Mouse (Mus musculus) T-helper 2 cell (primary cell): ENCODE results near the gene Rnls.

Source experiments
- in situ Hi-C: fragments of 300-600 bp; cut with MboI, MseI; formaldehyde crosslinking; loops from one replicate; pipeline ENCODE4 v1.15.1; 2025; ENCODE audit warnings: high pct_unique_total_duplicates

Rnls gene

GRCm38 (mm10) chr19:33264224-33264993 lies 127.7 kb downstream of the Rnls start:
- in situ Hi-C loops, result no loop called here

- in situ Hi-C loops, result no loop called here
These were observed 129.7 kb downstream of the Rnls start for GRCm38 (mm10) chr19:33262421-33262820.

DNA sequence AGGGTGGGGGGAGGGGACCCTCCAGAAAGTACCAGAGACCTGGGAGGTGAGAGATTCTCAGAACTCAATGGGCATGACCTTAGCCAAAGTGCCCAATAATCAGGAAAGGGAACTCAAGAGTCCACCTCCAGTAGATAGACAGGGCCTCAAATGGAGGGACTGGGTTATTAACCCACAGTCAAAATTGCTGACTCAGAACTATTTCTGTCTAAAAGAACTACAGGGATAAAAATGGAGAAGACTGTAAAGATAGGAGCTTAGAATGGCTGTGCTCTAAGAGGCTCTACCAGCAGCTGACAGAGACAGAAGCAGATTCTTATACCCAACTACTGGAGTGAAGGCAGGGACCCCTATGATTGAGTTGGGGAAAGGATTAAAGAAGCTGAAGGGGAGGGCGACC lies 132.9 kb downstream of the Rnls start:
- in situ Hi-C loops, result no loop called here

DNA sequence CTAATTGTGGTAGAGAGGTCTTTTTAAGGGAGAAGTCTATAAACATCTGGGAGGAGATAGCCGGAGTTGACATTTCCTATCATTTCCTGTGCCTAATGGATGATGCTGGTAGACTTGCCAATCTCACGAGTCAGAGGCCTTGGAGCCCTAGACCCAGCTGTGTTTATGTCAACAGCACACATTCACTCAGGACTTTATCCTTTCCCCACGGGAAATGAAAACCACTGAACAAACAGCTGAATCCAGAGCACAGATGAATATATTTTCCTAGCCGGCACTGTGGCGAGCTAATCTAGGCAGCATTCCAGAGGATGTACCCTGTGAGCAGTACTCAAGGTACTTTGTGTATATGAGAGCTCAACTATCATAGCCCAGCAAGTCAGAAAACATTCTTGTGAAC lies 138.2 kb downstream of the Rnls start:
- in situ Hi-C loops, result no loop called here

DNA sequence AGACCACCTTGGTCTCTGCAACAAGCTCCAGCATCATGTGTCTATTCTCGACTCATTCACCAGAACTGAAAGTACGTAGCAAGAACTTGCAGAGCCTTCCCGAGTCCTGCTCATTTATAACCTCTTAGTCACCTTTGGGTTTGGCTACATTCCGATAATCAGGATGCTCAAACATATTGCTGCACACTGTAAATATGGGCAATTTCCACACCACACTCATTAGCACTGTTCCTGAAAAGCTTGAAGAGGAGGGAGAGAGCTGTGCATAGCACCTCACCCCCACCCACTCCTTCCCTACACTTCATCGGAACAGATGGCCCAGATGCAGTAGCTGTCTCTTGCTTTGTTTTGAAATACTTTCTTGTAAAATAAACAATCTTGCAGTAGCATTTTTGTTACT lies 139.9 kb downstream of the Rnls start:
- in situ Hi-C loops, result no loop called here

- in situ Hi-C loops, result no loop called here
These were observed 147.9 kb downstream of the Rnls start for GRCm38 (mm10) chr19:33244196-33244595.

DNA sequence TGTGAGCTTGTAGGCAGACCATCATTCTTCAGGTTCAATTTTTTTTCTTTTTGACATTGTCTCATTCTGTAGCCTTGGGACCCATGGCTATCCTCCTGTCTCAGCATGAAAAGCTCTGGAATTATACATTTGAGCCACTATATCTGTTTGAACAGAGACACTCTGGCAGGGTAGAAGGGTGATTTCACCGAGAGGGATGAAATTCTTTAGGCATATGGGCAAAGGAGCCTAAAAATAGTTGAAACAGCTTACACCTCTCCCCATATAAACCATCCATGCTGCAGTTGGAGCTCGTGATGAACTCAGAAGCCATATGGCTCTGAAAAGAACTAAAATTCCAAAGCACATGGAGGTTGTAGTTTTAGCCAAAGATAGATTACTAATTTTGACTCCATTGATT lies 151.7 kb downstream of the Rnls start:
- in situ Hi-C loops, result no loop called here

DNA sequence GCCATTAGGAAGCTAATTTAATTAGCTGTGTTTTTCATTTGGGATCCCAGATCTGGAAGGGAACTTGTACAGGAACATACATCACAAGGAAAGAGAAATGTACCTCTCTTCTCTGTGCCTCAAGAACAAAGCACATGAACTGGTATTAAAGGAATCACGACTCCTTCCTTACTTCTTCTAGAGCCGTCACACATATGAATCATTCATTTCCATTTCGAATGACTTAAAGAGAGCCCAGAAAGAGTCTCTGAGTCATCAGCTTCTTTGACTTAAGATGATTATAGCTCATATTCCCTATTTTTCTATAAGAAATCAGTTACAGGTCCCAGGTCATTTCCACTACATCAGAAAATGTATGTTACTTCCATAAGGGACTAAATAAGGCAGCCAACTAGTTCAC lies 159.2 kb downstream of the Rnls start:
- in situ Hi-C loops, result no loop called here

DNA sequence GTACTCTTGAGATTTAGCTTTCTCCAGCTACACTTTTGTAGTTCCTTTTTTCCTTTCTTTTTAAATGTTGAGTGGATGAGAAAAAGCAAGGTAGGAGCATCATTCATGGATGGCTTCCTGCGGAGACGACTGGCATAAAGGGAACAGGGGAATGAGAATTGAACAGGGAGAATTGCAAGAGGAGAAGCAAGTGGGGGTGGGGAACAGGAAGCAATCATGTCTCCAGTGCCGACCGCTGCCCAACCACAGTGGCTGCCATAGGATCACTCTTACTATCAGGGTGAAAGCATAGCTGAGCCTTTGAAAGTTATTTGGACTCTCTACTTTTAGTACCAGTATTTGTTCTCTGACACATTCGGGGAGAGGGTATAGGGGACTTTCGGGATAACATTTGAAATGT lies 160.8 kb downstream of the Rnls start:
- in situ Hi-C loops, result no loop called here

DNA sequence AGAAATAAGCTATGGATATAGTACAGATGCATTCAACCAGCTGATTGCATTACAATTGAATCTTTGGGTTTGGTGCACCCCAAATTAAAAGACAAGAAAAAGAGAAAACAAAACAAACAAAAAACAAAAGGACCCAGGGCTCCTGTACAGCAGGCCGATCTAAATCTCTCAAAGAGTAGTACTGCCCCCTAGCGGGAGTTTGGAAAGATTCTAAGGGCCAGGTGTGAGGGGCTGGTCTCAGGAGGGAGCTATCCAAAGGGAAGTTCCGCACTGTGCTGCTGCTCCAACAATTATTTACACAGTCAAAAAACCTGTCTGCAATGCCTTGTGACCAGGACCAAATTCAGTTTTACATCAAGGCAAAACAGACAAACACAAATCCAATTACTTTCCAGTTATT lies 165.1 kb downstream of the Rnls start:
- in situ Hi-C loops, result loop anchor here (5.0 to 10.0 kb wide), 2 partner anchors 472 to 505 kb away; partner anchors contain the start of gene Pten

DNA sequence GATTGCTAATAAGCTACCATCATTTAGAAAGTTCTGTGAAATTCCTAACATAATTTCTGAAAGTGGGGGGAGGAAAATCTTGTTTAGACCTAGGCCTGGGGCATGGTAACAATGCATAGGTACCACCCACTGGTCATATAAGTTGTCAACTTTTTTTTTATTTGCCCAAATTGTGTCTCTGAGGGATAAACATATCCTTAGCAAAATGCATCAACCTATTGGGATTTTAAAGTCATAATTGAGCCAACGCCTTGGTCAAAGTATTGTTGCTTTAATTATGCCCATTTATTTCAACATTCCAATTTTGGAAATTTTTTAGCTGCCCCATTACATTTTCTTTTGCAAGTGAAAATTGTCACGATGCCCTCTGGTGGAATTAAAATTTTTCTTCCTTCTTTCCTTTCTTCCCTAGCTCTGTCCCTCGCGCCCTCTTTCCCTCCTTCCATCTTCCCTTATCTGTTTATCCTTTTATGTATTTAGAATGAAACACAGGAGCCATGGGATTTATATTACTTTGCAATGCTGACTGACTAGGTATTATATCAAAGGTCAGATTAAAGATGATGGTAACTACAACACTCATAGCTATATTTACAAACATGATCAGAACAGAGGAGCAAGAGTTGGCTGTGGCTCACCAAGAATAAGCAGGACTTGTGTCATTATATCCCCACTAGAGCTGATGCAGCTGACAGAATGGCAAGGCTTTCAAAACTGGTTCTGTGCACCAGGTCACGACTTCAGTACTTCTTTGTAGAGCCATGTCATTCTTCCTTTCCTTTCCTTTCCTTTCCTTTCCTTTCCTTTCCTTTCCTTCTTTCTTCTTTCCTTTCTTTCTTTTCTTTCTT lies 166.0 kb downstream of the Rnls start:
- in situ Hi-C loops, result loop anchor here (5.0 to 10.0 kb wide), 2 partner anchors 471 to 504 kb away; partner anchors contain the start of gene Pten

DNA sequence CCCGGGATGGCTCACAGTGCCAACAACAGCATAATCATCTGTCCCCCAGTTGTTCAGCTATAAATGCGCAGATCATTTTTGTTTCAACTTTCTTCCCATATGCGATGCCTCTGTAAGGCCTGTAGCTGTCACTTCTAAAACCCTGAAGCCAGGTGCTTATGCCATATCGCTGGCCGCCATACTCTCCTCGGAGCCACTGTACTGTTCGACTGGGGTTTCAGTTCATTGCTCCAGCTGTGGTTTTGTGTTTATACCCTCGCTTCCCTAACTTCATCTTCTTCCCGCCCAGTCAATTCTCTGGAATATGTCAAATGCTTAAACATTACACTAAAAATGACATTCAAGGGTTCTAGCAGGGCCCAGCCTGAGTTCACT lies 167.1 kb downstream of the Rnls start:
- in situ Hi-C loops, result loop anchor here (5.0 to 10.0 kb wide), 2 partner anchors 470 to 503 kb away; partner anchors contain the start of gene Pten

- in situ Hi-C loops, result loop anchor here (5.0 to 10.0 kb wide), 2 partner anchors 470 to 502 kb away; partner anchors contain the start of gene Pten
These were observed 167.7 kb downstream of the Rnls start for GRCm38 (mm10) chr19:33224181-33225001.

DNA sequence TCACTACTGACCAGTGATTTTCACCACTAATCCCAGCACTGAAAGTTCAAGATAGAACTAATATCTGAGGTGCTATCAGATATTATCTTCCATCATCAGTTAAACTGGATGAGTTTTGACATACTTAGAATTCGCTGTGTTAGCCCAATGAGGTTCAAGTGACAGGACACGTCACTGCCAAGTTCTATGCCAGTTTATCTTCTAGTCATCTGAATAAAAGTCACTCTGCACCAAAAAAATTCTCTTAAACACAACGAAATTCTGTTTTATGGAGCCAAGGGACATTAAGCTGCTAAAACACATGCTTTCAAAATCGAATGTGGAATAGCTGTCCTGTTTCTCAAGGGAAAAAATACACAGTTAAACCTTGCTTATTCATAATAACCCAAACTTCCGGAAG lies 168.3 kb downstream of the Rnls start:
- in situ Hi-C loops, result loop anchor here (10.0 kb wide), 1 partner anchor 469 kb away; the partner anchor contains the start of gene Pten

- in situ Hi-C loops, result loop anchor here (10.0 kb wide), 1 partner anchor 468 kb away; the partner anchor contains the start of gene Pten
These were observed 168.8 kb downstream of the Rnls start for GRCm38 (mm10) chr19:33223276-33223675.

DNA sequence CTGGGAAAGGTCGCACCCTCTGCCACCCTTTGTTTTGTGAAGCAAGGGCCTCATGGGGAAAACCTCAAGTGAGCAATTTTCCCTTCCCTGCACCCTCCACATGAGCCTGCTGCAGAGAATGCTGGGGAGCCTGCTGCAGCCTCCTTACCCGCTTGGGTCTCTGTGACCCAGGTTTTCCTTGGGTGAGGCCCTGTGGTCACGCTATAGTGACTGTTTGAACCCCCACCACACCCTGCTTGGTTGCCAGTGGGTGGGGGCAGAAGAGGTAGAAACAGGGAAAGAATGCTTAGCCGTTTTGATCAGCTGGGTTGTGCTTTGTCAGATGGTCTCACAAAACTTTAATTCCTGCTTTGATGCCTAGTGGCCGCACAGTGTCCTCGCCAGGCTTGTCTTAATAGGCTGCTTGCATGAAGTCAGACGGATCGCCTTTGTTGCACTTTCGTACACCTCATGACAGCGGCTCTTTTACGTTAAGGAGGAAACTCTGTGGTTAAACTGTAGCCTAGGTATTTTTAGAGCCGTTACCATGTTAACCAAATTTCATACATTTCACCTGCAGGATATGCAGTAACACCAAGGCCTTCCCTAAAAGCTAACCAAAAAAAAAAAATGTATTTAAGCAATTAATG lies 169.4 kb downstream of the Rnls start:
- in situ Hi-C loops, result loop anchor here (10.0 kb wide), 1 partner anchor 468 kb away; the partner anchor contains the start of gene Pten

DNA sequence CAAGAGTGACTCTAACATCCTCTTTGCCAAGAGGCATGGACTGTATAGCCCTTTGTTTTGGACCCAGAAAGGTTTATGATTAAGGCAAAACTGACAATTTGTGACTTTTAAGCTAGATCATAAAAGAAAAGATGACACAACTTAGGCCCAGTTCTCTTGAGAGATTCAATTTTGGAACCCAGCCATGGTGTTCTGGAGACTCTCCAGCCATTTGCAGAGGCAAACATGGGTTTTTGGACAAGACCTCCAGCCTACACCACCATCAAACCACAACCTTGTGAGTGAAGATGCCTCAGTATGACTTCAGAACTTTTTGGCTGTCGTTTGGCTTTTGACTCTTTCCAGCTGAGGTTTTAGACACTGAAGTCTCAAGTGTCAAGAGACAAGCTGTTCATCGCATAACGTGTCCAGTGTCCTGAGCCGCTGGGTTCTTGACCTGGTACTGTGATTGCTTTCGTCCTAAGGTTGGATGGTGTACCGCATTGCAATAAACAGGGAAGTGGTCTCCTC lies 174.2 kb downstream of the Rnls start:
- in situ Hi-C loops, result no loop called here

DNA sequence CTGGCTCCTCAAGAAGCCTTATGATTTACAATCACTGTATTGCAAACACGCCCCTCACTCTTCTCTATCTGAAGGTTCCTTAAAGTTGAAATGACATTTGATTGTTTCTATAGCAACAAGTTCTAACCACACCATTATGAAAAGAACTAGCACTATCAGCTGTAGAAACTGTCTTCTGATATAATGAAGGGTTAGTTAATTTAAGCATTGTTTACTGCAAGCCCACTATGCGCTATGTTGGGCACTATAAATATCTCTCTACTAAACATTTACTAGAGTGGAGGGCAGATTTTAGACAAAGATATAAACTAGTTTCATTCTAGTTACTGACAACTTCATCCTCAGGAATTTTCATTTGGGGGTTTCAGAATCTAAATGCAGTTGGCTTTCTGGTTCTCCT lies 182.4 kb downstream of the Rnls start:
- in situ Hi-C loops, result no loop called here

GRCm38 (mm10) chr19:33207991-33208390 lies 184.1 kb downstream of the Rnls start:
- in situ Hi-C loops, result no loop called here

DNA sequence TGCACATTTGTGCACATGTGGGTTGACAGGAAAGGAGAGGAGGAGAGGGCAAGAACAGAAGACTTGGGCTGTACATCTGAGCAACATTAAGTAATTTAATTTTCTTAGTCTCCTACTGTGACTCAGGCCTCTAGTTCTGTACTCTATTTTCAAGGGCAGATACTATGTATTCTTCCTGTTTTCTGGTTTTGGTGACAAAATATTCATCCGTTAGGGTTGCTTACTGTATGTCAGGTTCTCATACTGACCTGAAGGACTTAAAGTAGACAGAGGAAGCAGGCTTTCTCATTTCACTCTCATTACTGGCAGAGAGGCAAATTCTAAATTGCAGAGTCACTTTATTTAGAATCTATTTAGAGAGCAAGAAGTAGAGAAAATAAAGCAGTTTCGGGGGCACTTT lies 186.7 kb downstream of the Rnls start:
- in situ Hi-C loops, result no loop called here

- in situ Hi-C loops, result no loop called here
These were observed 189.7 kb downstream of the Rnls start for GRCm38 (mm10) chr19:33202422-33202821.
